Mouse (Mus musculus) CH12.LX (cell line): ENCODE data around the gene Dusp10. TPM values are rescaled to one million over a fixed set of nuclear protein-coding genes. Genes with fewer than 3 reads are reported as not detected.

Experiments
- DNase-seq: peaks from one replicate; pipeline ENCODE4 v3.0.0-alpha.2; 2013; ENCODE audit errors: extremely low read depth
- H3K27ac ChIP-seq: 2 replicates; pipeline ENCODE4 v1.5.1; 2012; ENCODE audit warnings: low read depth, mild to moderate bottlenecking, control low read depth, moderate library complexity; ENCODE audit not compliant: insufficient read depth
- H3K27me3 ChIP-seq: replicated peaks from 2 replicates; pipeline ENCODE3; 2012; ENCODE audit warnings: inconsistent platforms
- H3K36me3 ChIP-seq, 2 experiments: replicated peaks in 1 of 2; 2 replicates each; pipeline versions ENCODE3 to v1.6.1; 2012; ENCODE audit warnings: inconsistent platforms in 1 of 2, low read length in 1 of 2, mild to moderate bottlenecking in 1 of 2, mixed read lengths in 1 of 2, moderate library complexity in 1 of 2; ENCODE audit not compliant: control insufficient read depth in 1 of 2, insufficient read depth in 1 of 2
- H3K4me1 ChIP-seq, 2 experiments: 2 replicates each; pipeline ENCODE4 v1.6.1; 2012; ENCODE audit warnings: inconsistent platforms in 1 of 2, moderate library complexity in 1 of 2; ENCODE audit not compliant: insufficient read depth in 2 of 2, control insufficient read depth in 1 of 2
- H3K4me2 ChIP-seq: 2 replicates; pipeline ENCODE4 v1.6.1; 2012; ENCODE audit warnings: low read depth, mild to moderate bottlenecking, control low read depth; ENCODE audit not compliant: poor library complexity, insufficient read depth, severe bottlenecking
- H3K4me3 ChIP-seq, 3 experiments: fragments of 150-350 bp in 1 of 3; sonication (generic) in 1 of 3; replicated peaks in 1 of 3; 2 replicates each; pipeline versions ENCODE3 to v1.5.1; 2011 to 2012; ENCODE audit warnings: low read depth in 2 of 3, low read length in 2 of 3, mild to moderate bottlenecking in 2 of 3, moderate library complexity in 2 of 3, control low read depth in 1 of 3, improper control_type of control experiment in 1 of 3, inconsistent platforms in 1 of 3, mixed read lengths in 1 of 3; ENCODE audit not compliant: poor library complexity in 1 of 3
- H3K79me2 ChIP-seq: replicated peaks from 2 replicates; pipeline ENCODE4 v1.6.1; 2012; ENCODE audit warnings: mild to moderate bottlenecking, moderate library complexity; ENCODE audit not compliant: control insufficient read depth, poor library complexity, insufficient read depth, severe bottlenecking; ENCODE audit errors: extremely low read depth
- H3K9ac ChIP-seq: 2 replicates; pipeline ENCODE4 v1.6.1; 2012; ENCODE audit warnings: low read depth, mild to moderate bottlenecking, control low read depth, moderate library complexity; ENCODE audit not compliant: insufficient read depth
- H3K9me3 ChIP-seq: replicated peaks from 2 replicates; pipeline ENCODE3; 2012; ENCODE audit warnings: low read length, inconsistent platforms, mixed read lengths
- ELF1 ChIP-seq: IDR thresholded peaks from 2 replicates; pipeline ENCODE4 v1.6.1; 2014; ENCODE audit warnings: low read depth, mild to moderate bottlenecking, inconsistent platforms, low read length, improper control_type of control experiment
- EP300 ChIP-seq: IDR thresholded peaks from 2 replicates; pipeline ENCODE4 v1.6.1; 2011; ENCODE audit warnings: low read length, improper control_type of control experiment
- IRF4 ChIP-seq: IDR thresholded peaks from 2 replicates; pipeline ENCODE4 v1.6.1; 2014; ENCODE audit warnings: low read depth, mild to moderate bottlenecking, inconsistent platforms, low read length, improper control_type of control experiment
- KAT2A ChIP-seq: IDR thresholded peaks from 2 replicates; pipeline ENCODE4 v1.6.1; 2012; ENCODE audit warnings: low read length, improper control_type of control experiment, inconsistent platforms; ENCODE audit not compliant: insufficient replicate concordance
- MAX ChIP-seq: IDR thresholded peaks from 2 replicates; pipeline ENCODE4 v1.6.1; 2011; ENCODE audit warnings: low read length, improper control_type of control experiment
- MAZ ChIP-seq: IDR thresholded peaks from 2 replicates; pipeline ENCODE4 v1.6.1; 2012; ENCODE audit warnings: low read depth, mild to moderate bottlenecking, inconsistent platforms, low read length, improper control_type of control experiment, moderate library complexity
- MEF2A ChIP-seq: IDR thresholded peaks from 2 replicates; pipeline ENCODE4 v1.6.1; 2014; ENCODE audit warnings: low read depth, mild to moderate bottlenecking, inconsistent platforms, low read length, improper control_type of control experiment, borderline replicate concordance
- MXI1 ChIP-seq: IDR thresholded peaks from 2 replicates; pipeline ENCODE4 v1.6.1; 2011; ENCODE audit warnings: mild to moderate bottlenecking, low read depth, low read length, improper control_type of control experiment
- NELFE ChIP-seq: IDR thresholded peaks from 2 replicates; pipeline ENCODE4 v1.6.1; 2011; ENCODE audit warnings: low read depth, low read length, improper control_type of control experiment
- POLR2AphosphoS2 ChIP-seq: IDR thresholded peaks from 2 replicates; pipeline ENCODE4 v1.6.1; 2011; ENCODE audit warnings: low read depth, low read length, improper control_type of control experiment
- SIN3A ChIP-seq: IDR thresholded peaks from 2 replicates; pipeline ENCODE4 v1.6.1; 2012; ENCODE audit warnings: low read length, improper control_type of control experiment, inconsistent platforms
- SMC3 ChIP-seq: IDR thresholded peaks from 2 replicates; pipeline ENCODE4 v1.6.1; 2011; ENCODE audit warnings: low read depth, low read length, improper control_type of control experiment
- TCF12 ChIP-seq: IDR thresholded peaks from 2 replicates; pipeline ENCODE4 v1.6.1; 2014; ENCODE audit warnings: low read depth, mild to moderate bottlenecking, inconsistent platforms, low read length, improper control_type of control experiment
- ZC3H11A ChIP-seq: IDR thresholded peaks from 2 replicates; pipeline ENCODE4 v1.6.1; 2012; ENCODE audit warnings: low read depth, mild to moderate bottlenecking, inconsistent platforms, low read length, improper control_type of control experiment
- dilution Hi-C: fragments of 300-500 bp; cut with MboI; formaldehyde crosslinking; loops from 2 replicates; pipeline ENCODE4 v1.14.3; 2020; ENCODE audit warnings: low sequenced_read_pairs; ENCODE audit not compliant: extremely low pct_unique_long_range_greater_than_20kb, extremely low pct_ligation_motif_present
- in situ Hi-C: fragments of 300-500 bp; cut with MboI; formaldehyde crosslinking; loops from 3 replicates; pipeline ENCODE4 v1.14.3; 2019; ENCODE audit warnings: low sequenced_read_pairs, low pct_ligation_motif_present, low pct_unique_long_range_greater_than_20kb, mixed read lengths
- polyA plus RNA-seq: library from polyadenylated mRNA; unstranded; fragments of >175 nt; gene quantifications from 2 replicates; pipeline ENCODE4 v1.2.1, GENCODE M21; 2012; ENCODE audit warnings: low read depth; ENCODE audit not compliant: insufficient read length
- total RNA-seq, 2 experiments: library from RNA; depleted of rRNA; stranded (reverse); fragments of 300-350 nt in 1 of 2; fragments of >200 nt in 1 of 2; gene quantifications; 2 replicates each; pipeline ENCODE4 v1.2.3; 2012 to 2014

Gene Dusp10
- total and polyA plus RNA-seq, 3 experiments: 2.8 to 16.1 (median 14.2) TPM

GRCm38 (mm10) chr1:184100927-184101749 lies 88.0 kb downstream of the Dusp10 start:
- H3K4me1 ChIP-seq: peaks cover 3 to 37% of the 10 kb centered on the region in 2 experiments; a peak in 3 of 4 replicates
- DNase-seq: peak; percentile 40
- H3K9me3 ChIP-seq: no peaks in the 10 kb centered on the region
- peak overlapping the region in 1 of 3 experiments; percentile 13 for H3K4me3 ChIP-seq
- in situ Hi-C loops: no loop called here
- H3K4me2 ChIP-seq: peak overlapping the region; percentile 94
- H3K79me2 ChIP-seq: no peaks in the 10 kb centered on the region
- H3K36me3 ChIP-seq: no peaks in the 10 kb centered on the region
- H3K9ac ChIP-seq: no peak overlapping the region
- H3K27ac ChIP-seq: no peak overlapping the region
- TF ChIP-seq KAT2A (0 out of 2 replicates have a peak, but pooled peaks have one; percentile 14), POLR2AphosphoS2 (no peak), EP300 (peak; percentile 51), ZC3H11A (no peak), ELF1 (no peak), IRF4 (peak; percentile 16; the same call in 1 of the 2 replicates), TCF12 (peak; percentile 57; the same call in 1 of the 2 replicates), MEF2A (peak; percentile 75; the same call in 1 of the 2 replicates), NELFE (no peak)
- dilution Hi-C loops: no loop called here
- H3K27me3 ChIP-seq: no peaks in the 10 kb centered on the region

DNA sequence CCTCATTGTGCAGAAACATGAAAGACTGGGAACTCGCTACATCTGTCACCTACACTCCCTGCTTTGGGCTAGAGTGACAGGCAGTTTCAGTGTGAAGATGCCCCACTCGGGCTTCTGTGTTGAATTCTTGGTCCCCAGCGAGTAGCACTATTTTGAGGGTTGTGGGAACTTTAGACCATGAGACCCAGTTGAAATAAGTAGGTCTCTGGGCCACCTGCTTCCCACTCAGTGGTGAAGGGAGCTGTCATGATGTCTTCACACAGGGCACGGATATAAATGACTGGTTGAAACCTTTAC lies 88.6 kb downstream of the Dusp10 start:
- Histone ChIP-seq H3K4me2 (peak overlapping the region; percentile 94), H3K79me2 (no peaks in the 10 kb centered on the region), H3K9ac (no peak overlapping the region), H3K4me3 (no peak overlapping the region), H3K27me3 (no peaks in the 10 kb centered on the region), H3K27ac (no peak overlapping the region), H3K36me3 (no peaks in the 10 kb centered on the region), H3K4me1 (peaks cover 3 to 40% of the 10 kb centered on the region in 2 experiments; a peak in 3 of 4 replicates), H3K9me3 (no peaks in the 10 kb centered on the region)
- in situ Hi-C loops (no loop called here), dilution Hi-C loops (no loop called here)
- TF ChIP-seq SIN3A (0 out of 2 replicates have a peak, but pooled peaks have one; percentile 17), MXI1 (no peak)
- DNase-seq: peak; percentile 43

GRCm38 (mm10) chr1:184106832-184107231 lies 93.7 kb downstream of the Dusp10 start:
- Histone ChIP-seq H3K9me3 (no peaks in the 10 kb centered on the region), H3K4me1 (peaks cover 0 to 15% of the 10 kb centered on the region in 2 experiments; a peak in 2 of 4 replicates)
- dilution Hi-C loops: no loop called here

More at GRCm38 (mm10) chr1:184106832-184107231, 93.7 kb downstream of the Dusp10 start:
- Histone ChIP-seq H3K4me3 (no peak overlapping the region), H3K27ac (no peak overlapping the region), H3K79me2 (no peaks in the 10 kb centered on the region), H3K27me3 (peaks cover 2% of the 10 kb centered on the region), H3K36me3 (no peaks in the 10 kb centered on the region), H3K9ac (no peak overlapping the region), H3K4me2 (no peak overlapping the region)
- TF ChIP-seq SMC3 (no peak), IRF4 (no peak), MAX (no peak), TCF12 (no peak), MAZ (no peak)
- DNase-seq: no peak
- in situ Hi-C loops: no loop called here
